Mouse (Mus musculus) limb, embryonic 10.5 days (tissue): ENCODE data around the gene Plxnd1. TPM values are rescaled to one million over a fixed set of nuclear protein-coding genes. Genes with fewer than 3 reads are reported as not detected.

Experiments used
- DNase-seq: peaks from one replicate; pipeline ENCODE4 v3.0.0-alpha.2; 2017; ENCODE audit warnings: low spot score
- H3K27ac ChIP-seq: fragments of 300-500 bp; sonication (generic); 2 replicates; pipeline ENCODE4 v1.5.1; 2016; ENCODE audit warnings: mild to moderate bottlenecking
- H3K27me3 ChIP-seq: fragments of 300-500 bp; sonication (generic); 2 replicates; pipeline ENCODE4 v1.6.1; 2016; ENCODE audit warnings: low read depth, mild to moderate bottlenecking; ENCODE audit not compliant: poor library complexity, severe bottlenecking
- H3K36me3 ChIP-seq: fragments of 300-500 bp; sonication (generic); 2 replicates; pipeline ENCODE4 v1.6.1; 2016; ENCODE audit warnings: mild to moderate bottlenecking, moderate library complexity
- H3K4me1 ChIP-seq: fragments of 300-500 bp; sonication (generic); 2 replicates; pipeline ENCODE4 v1.6.1; 2016
- H3K4me3 ChIP-seq: fragments of 300-500 bp; sonication (generic); 2 replicates; pipeline ENCODE4 v1.5.1; 2016; ENCODE audit warnings: mild to moderate bottlenecking, moderate library complexity
- H3K9me3 ChIP-seq: fragments of 300-500 bp; sonication (generic); replicated peaks from 2 replicates; pipeline ENCODE4 v1.6.1; 2016; ENCODE audit warnings: mild to moderate bottlenecking
- WGBS: fragments of 180-500 bp; shearing (Covaris S2); methylation state at CpG from one replicate; pipeline ENCODE4 v1.1.7; 2016; 5-methylcytosine and 5-hydroxymethylcytosine counted together
- polyA plus RNA-seq: library from polyadenylated mRNA; unstranded; fragments of >200 nt; fragmentation: Nextera tagmentation; extraction: Ambion mirVana; gene quantifications from 2 replicates; pipeline ENCODE4 v1.2.1, GENCODE M21; 2016

Plxnd1 gene
- polyA plus RNA-seq = 27.9 and 30.9 TPM in 2 replicates

DNA sequence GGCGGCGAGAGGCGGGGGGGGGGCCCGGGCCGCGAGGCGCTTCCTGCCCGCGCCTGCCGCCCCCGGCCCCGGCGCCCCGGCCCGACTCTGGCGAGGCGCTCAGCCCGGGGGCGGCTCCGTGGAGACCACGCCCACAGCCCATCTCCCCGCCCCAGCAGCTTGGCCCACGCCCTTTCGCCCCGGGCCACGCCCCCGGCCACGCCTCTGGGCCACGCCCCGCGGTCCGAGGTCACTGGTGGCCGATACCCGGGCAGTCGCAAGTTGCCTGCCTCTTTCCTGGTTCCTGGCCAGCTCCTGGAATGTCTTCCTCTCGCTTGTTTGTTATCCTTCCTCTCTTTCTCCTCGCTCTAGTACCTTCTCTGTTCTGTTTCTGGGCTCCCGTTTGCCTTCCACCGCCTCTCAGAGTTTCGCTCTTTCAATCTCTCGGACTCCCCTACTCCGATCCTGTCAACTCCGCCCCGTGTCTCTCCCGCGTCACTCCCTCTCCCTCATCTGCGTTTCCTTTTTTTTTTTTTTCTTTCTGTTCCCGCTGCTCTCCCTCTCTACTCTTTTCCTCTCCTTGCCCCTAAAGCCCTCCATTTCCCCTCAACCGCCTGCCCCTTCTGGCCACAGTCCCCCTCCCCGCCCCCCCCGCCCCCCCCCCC, at the start of gene Plxnd1:
Gene Plxnd1, minus strand, starts transcription at position 129 of the 644 bp plus-strand sequence.
- H3K9me3 ChIP-seq = no peaks in the 10 kb centered on the region
- WGBS = 2% methylated on average over 38 of the region's 51 CpGs
- no peaks in the 10 kb centered on the region for H3K36me3 ChIP-seq
- H3K27ac ChIP-seq = peak within 1 kb of the TSS; percentile 67
- peak; percentile 97 for DNase-seq
- peaks cover 46% of the 10 kb centered on the region for H3K27me3 ChIP-seq
- H3K4me3 ChIP-seq = peak within 1 kb of the TSS; percentile 65
- H3K4me1 ChIP-seq = peaks cover 82% of the 10 kb centered on the region

DNA sequence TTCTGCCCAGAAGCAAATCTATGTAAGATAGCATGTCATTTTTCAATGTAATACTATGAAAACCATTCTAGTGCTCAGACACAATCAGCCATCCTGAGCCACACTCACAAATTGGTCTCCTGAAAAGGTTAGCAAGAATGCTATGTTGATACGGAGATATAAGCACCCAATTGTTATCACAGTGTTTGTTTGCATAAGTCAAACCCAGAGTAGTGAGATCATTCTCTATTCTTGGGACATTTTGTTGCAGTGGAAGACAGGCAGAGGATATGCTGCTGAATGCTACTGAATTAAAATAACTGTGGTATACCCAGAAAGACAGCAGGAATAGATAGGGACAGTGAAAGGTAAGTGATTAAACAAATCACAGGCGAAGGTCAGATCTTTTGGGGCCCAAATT, 49.2 kb upstream of the Plxnd1 start:
- WGBS = 87% methylated on average over 2 of the region's 2 CpGs
- DNase-seq = no peak
- H3K4me1 ChIP-seq = no peaks in the 10 kb centered on the region

DNA sequence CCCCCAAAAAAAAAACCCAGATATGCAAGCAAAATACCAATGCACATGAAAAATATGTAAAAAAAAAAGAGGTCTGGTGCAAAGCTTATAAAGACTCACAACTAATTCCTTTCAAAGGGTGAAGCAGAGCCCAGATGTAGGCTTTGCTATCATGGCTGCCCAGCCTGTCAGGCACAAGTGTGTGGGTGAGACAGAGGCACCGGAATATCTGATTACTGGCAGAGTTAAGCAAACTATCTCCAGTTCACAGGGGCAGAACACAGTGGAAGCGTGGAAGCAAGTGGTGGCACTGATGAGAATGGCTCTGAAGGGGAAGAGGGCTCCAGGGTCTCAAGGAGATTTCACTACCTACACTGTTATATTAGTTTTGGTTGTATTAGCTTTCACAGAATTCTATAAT, 43.4 kb upstream of the Plxnd1 start:
- Histone ChIP-seq H3K27me3 (no peaks in the 10 kb centered on the region), H3K4me3 (no peak overlapping the region), H3K4me1 (no peaks in the 10 kb centered on the region), H3K36me3 (peaks cover 6% of the 10 kb centered on the region), H3K27ac (no peak overlapping the region), H3K9me3 (peaks cover 2% of the 10 kb centered on the region)
- no peak for DNase-seq
- WGBS = 97% methylated on average over 2 of the region's 2 CpGs

More for the DNA sequence above, 49.2 kb upstream of the Plxnd1 start:
- no peak overlapping the region for H3K4me3 ChIP-seq
- H3K27ac ChIP-seq = no peak overlapping the region
- peaks cover 2% of the 10 kb centered on the region for H3K9me3 ChIP-seq
- no peaks in the 10 kb centered on the region for H3K27me3 ChIP-seq
- peaks cover 10% of the 10 kb centered on the region for H3K36me3 ChIP-seq

DNA sequence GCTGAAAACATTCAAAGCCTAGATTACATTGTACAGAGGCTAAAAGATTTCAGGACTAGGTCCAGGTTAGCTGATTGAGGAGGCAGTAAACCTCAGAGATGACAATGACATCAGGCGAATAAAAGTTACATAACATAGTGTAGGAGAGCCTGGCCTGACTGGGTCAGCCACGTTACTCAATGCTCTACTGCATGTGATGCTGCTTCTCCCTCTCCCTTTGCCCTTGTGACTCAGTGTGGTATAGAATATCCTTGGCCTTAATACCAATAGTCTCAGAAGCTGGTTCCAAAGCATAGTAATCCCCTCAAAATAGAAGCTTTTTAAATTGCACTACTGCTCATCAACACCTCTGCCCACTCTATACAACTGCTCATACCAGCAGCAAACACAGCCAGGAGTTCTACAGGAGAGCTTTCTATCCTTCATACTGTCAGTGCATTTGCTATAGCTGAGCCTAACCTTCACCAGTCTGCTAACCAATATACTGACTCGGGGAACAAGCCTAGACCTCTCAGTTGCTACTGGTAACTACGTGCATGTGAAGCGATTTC, 42.6 kb upstream of the Plxnd1 start:
- H3K4me3 ChIP-seq = no peak overlapping the region
- no peaks in the 10 kb centered on the region for H3K27me3 ChIP-seq
- no peaks in the 10 kb centered on the region for H3K36me3 ChIP-seq
- 89% methylated on average over 5 of the region's 5 CpGs for WGBS
- no peak for DNase-seq
- H3K27ac ChIP-seq = no peak overlapping the region
- H3K9me3 ChIP-seq = no peaks in the 10 kb centered on the region
- H3K4me1 ChIP-seq = no peaks in the 10 kb centered on the region

DNA sequence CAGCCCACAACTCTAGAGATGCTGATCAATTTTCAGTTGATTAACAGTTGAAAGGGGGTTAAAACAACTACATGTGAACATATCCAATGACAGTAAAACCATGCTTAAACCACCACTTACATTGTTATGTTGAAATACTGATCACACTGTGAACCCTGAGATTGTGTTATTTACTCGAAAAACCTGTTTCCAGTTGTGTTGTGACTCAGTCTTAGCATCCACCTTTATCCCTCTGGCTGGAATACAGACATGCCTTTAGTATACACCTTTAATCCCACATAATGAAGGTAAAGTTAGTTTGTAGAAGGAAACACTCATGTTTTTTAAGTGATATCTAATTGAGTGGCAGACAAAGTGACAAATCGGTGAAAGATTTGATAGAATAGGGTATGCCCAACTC, 41.8 kb upstream of the Plxnd1 start:
- no peaks in the 10 kb centered on the region for H3K4me1 ChIP-seq
- no peak for DNase-seq
- no peaks in the 10 kb centered on the region for H3K27me3 ChIP-seq
- 93% methylated on average over 2 of the region's 2 CpGs for WGBS
- H3K4me3 ChIP-seq = no peak overlapping the region
- no peaks in the 10 kb centered on the region for H3K36me3 ChIP-seq
- H3K9me3 ChIP-seq = no peaks in the 10 kb centered on the region
- no peak overlapping the region for H3K27ac ChIP-seq

DNA sequence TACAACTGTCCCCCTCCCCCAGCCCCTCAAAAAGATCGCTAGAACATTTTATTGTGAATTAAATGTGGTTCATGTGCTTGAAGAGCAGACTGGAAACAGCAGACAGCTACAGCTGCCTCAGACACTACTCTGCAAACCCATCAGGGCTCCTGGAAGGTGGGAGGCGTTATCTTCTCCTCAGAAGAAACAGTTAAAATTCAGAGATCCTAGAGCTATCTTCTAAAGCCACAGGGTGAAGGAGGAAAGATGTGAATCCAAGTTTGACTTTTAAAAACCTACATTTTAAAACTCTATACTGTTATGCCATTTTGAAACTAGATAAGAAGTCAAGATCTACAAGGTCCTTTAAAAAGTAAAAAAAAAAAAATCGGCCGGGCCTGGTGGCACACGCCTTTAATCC, 36.2 kb upstream of the Plxnd1 start:
- no peaks in the 10 kb centered on the region for H3K36me3 ChIP-seq
- H3K4me1 ChIP-seq = no peaks in the 10 kb centered on the region
- no peak overlapping the region for H3K27ac ChIP-seq
- no peaks in the 10 kb centered on the region for H3K9me3 ChIP-seq
- 89% methylated on average over 5 of the region's 5 CpGs for WGBS
- no peak overlapping the region for H3K4me3 ChIP-seq
- no peaks in the 10 kb centered on the region for H3K27me3 ChIP-seq
- DNase-seq = no peak

DNA sequence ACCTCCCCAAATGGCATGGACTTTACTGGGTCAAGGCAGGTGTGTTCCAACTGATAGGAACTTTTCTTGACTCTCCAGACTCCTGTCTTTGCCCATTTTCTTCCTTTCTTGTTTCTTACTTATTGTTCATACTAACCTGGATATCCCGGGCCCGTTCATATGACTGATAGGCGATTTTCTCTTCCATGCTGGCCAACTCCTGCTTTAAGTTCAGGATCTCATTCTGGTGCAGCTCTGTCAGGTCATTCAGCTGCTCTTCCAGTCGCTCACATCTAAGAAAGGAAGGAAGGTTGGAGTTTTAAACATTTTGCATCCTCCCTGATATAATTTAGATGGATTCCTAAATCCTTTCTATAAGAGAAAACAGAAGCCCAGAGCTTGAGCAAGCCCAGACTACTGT, 29.9 kb upstream of the Plxnd1 start:
- no peaks in the 10 kb centered on the region for H3K4me1 ChIP-seq
- no peak for DNase-seq
- 91% methylated on average over 4 of the region's 4 CpGs for WGBS
- no peak overlapping the region for H3K27ac ChIP-seq
- peaks cover 38% of the 10 kb centered on the region for H3K36me3 ChIP-seq
- H3K9me3 ChIP-seq = peaks cover 6% of the 10 kb centered on the region
- no peaks in the 10 kb centered on the region for H3K27me3 ChIP-seq
- H3K4me3 ChIP-seq = no peak overlapping the region

DNA sequence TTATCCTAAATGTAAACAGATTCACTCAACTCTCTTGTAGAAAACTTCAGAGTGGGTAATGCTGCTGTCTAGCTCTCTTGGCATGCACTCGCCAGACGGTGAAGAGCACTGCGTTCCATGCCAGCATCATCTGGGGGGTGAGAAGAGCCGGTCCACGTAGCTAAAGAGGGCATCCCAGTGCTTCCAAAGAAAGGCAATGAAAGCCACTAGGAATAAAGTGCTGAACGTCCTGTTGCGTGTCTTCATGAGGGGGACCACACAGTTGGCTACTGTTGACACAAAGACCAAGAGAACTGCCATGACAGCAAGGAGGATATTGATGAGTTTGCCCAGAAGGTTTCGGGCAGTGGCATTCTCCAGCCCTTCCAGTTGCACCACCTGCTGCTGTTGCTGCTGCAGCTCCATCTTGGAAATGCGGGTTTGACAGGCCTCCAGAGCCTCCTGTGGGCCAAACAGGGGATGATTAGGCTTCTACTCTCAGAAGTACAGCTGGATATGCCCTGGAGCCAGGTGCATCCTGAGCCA, 27.2 kb upstream of the Plxnd1 start:
- Histone ChIP-seq H3K4me1 (no peaks in the 10 kb centered on the region), H3K36me3 (peaks cover 38% of the 10 kb centered on the region), H3K4me3 (no peak overlapping the region), H3K27me3 (no peaks in the 10 kb centered on the region), H3K9me3 (peaks cover 6% of the 10 kb centered on the region), H3K27ac (no peak overlapping the region)
- DNase-seq = no peak
- WGBS = 89% methylated on average over 9 of the region's 9 CpGs

DNA sequence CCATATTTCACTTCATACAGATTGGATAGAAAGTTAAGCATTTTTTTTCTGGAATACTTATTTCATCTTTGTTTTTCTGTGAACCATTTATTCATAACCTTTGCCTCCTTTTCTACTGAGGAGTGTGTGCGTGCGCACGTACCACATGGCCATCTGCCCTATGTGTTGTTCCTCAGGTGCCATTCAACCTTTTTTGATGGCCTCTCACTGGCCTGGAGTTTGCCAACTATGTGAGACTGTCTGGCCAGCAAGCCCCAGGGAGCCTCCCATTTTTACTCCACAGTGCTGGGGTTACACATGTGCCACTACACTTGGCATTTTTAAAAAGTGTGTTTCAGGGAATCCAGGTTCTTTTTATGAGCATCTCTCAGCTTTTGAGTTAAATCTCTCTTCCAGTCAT, 21.1 kb upstream of the Plxnd1 start:
- H3K4me3 ChIP-seq = no peak overlapping the region
- no peaks in the 10 kb centered on the region for H3K27me3 ChIP-seq
- H3K4me1 ChIP-seq = no peaks in the 10 kb centered on the region
- peaks cover 12% of the 10 kb centered on the region; the same call in 1 of the 2 replicates for H3K36me3 ChIP-seq
- no peak overlapping the region for H3K27ac ChIP-seq
- DNase-seq = no peak
- no peaks in the 10 kb centered on the region for H3K9me3 ChIP-seq
- WGBS = 99% methylated on average over 3 of the region's 3 CpGs

DNA sequence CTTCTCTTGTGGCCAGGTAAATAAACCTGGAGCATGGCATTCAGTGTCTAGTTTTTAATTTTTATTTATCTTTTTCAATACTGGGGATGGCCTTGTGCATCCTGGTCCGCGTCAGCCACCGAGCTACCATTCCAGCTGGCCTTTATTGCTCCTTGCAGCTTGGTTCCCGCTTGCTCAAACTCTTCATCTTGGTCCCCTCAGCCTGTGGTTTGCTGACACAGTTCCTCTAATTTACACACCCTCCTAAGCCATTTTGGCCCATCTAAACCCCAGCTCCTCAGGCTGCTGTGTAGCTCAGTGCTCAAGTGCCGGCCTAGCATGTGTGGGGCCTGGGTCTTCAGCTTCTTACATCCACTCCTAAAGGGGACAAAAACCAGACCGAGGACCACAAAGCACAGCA, 19.3 kb upstream of the Plxnd1 start:
- Histone ChIP-seq H3K4me1 (no peaks in the 10 kb centered on the region), H3K36me3 (no peaks in the 10 kb centered on the region), H3K4me3 (no peak overlapping the region), H3K27ac (no peak overlapping the region), H3K9me3 (no peaks in the 10 kb centered on the region), H3K27me3 (no peaks in the 10 kb centered on the region)
- 69% methylated on average over 6 of the region's 6 CpGs for WGBS
- DNase-seq = no peak

DNA sequence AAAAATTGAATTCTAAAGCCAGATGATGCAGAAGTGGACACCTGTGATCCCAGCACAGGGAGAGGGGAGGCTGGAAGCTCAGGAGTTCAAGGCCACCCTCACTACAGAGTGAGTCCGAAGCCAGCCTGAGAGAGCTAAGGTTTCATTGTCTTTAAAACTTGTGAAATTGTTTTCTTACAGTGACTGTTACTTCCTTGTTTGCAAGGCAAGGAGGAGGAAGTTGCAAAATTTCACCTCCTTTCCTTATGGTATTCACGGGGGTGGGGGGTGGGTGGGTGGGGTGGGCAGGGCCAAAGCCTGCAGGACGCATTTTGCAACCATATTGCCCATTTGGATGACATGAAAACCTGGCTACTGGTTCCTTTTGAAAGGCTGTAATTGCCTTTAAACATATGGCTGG, 18.9 kb upstream of the Plxnd1 start:
- Histone ChIP-seq H3K4me3 (no peak overlapping the region), H3K4me1 (no peaks in the 10 kb centered on the region), H3K27me3 (no peaks in the 10 kb centered on the region), H3K36me3 (no peaks in the 10 kb centered on the region), H3K9me3 (no peaks in the 10 kb centered on the region), H3K27ac (no peak overlapping the region)
- no peak for DNase-seq
- WGBS = 53% methylated on average over 3 of the region's 3 CpGs

DNA sequence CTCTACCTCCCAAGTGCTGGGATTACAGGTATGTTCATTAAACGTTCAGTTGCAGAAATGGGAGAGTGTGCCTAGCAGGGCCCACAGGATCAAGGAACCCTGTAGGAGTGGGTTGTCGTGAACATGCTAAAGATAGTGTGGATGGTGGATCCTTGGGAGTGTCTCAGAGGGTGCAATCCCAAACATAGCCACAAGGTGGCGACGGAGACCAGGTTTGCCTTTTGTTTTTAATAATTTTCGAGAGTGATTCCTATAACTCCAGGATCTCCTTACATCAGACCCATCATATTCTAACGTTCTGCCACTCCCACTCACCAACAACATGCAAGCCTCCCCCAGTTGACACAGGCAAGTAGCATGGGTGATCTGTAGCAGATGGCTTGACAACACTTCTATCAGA, 15.7 kb upstream of the Plxnd1 start:
- no peak overlapping the region for H3K27ac ChIP-seq
- no peaks in the 10 kb centered on the region for H3K27me3 ChIP-seq
- WGBS = 7% methylated on average over 6 of the region's 6 CpGs
- peak; percentile 88 for DNase-seq
- H3K4me3 ChIP-seq = no peak overlapping the region
- peaks cover 24% of the 10 kb centered on the region for H3K4me1 ChIP-seq
- H3K36me3 ChIP-seq = no peaks in the 10 kb centered on the region
- H3K9me3 ChIP-seq = no peaks in the 10 kb centered on the region

DNA sequence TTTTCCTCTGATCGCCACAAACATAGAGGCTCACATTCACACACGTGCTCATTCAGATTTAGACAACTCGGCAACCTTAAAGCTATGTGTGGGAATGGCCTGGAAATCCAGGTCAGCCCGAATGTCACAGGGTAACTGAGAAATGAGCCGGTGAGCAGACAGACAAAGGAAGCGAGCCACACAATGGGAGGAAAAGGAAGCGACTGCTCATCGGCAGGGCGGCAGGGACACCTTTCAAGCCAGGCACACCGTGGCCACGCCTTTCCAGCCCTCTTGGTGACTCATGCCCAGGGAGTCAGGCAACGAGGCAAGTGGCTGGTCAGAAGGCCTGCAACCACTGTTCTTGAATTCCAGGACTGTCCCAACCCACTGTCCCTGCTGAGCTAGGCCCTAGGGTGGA, 14.6 kb upstream of the Plxnd1 start:
- Histone ChIP-seq H3K27me3 (no peaks in the 10 kb centered on the region), H3K27ac (no peak overlapping the region), H3K9me3 (no peaks in the 10 kb centered on the region), H3K4me3 (no peak overlapping the region), H3K36me3 (no peaks in the 10 kb centered on the region), H3K4me1 (peaks cover 29% of the 10 kb centered on the region)
- WGBS = 68% methylated on average over 12 of the region's 12 CpGs
- DNase-seq = peak; percentile 31
